Comparison of ENCODE assay signal across 8 mouse cellular contexts in the genomic region with DNA sequence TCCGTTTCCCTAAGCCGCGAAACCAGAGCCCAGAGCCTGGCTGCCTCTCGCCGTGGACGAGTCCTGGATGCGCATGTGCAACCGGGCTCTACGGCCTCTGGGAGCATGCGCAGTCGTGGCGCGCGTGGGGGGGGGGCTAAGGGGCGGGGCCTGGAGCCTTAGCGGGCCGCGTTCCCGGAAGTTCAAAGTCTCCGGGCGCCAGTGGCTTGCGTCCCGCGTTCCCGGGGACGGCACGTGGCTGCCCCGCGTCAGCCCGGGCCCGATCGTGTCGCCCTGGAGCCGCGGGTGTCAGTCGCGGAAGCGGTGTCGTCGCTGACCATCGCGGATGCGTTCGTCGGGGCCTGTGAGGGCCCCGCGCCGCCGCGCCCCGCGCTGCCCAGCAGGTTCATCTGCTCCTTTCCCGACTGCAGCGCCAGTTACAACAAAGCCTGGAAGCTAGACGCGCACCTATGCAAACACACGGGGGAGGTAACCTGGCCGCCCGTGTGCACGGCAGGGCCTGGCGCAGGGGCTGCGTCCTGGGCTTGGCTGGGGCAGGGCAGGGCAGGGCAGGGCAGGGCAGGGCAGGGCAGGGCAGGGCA. TPM values are rescaled to one million over a fixed set of nuclear protein-coding genes. Genes with fewer than 3 reads are reported as not detected.
DNase-seq lines count a peak whose midpoint lies in the region; ATAC-seq lines count a peak whose summit lies in the region.

Gene Gtf3a, plus strand, starts transcription at position 150 of the 581 bp plus-strand sequence.

- DNase-seq in cerebellum, postnatal 36 days: peak; percentile 77 to 78
- DNase-seq in frontal cortex, postnatal 36 days (ENCODE audit: low spot score in 2 of 2): peak; percentile 64 to 67
- DNase-seq in hindbrain, embryonic 14.5 days (ENCODE audit: low spot score): peak; percentile 95
- peak; percentile 68 to 74 for DNase-seq in left cerebral cortex, adult 18-20 months (ENCODE audit: low spot score in 2 of 2)
- DNase-seq in retina, postnatal 7 days (ENCODE audit: low read depth, low spot score): peak; percentile 91
- DNase-seq in urinary bladder, adult 2 months (ENCODE audit: low spot score): peak; percentile 64

- H3K4me3 ChIP-seq in hindbrain, embryonic 14.5 days (replicated peaks; ENCODE audit: low read length): peak within 1 kb of the TSS; percentile 51
- H3K4me3 ChIP-seq in macrophage (ENCODE audit: inconsistent target): peak within 1 kb of the TSS; percentile 49

- peaks cover 8% of the 10 kb centered on the region for H3K4me1 ChIP-seq in hindbrain, embryonic 14.5 days (replicated peaks; ENCODE audit: control insufficient read depth, insufficient read depth, low read length)

- H3K9me3 ChIP-seq in hindbrain, embryonic 14.5 days (ENCODE audit: control insufficient read depth, low read length): no peaks in the 10 kb centered on the region

- WGBS in hindbrain, embryonic 14.5 days: 0% methylated on average over 58 of the region's 62 CpGs
- under 1% methylated on average over 47 of the region's 62 CpGs for WGBS in macrophage (ENCODE audit: missing documents)

- H3K27me3 ChIP-seq in hindbrain, embryonic 14.5 days (ENCODE audit: control insufficient read depth, insufficient read depth, low read length): no peaks in the 10 kb centered on the region

- peaks cover 21% of the 10 kb centered on the region for H3K79me2 ChIP-seq in macrophage (ENCODE audit: inconsistent target)

- ATAC-seq in activated CD4-positive, CD25-positive, alpha-beta regulatory T cell, adult 4 months: peak; percentile 75
- ATAC-seq in hindbrain, embryonic 14.5 days (ENCODE audit: low FRiP score): peak; percentile 91

- H3K36me3 ChIP-seq in hindbrain, embryonic 14.5 days (replicated peaks; ENCODE audit: control insufficient read depth, insufficient read depth): peaks cover 32% of the 10 kb centered on the region
- peaks cover 25% of the 10 kb centered on the region for H3K36me3 ChIP-seq in macrophage (ENCODE audit: inconsistent target)

- H3K9ac ChIP-seq in hindbrain, embryonic 14.5 days: peak within 1 kb of the TSS; percentile 80

- peak within 1 kb of the TSS; percentile 88 for H3K4me2 ChIP-seq in hindbrain, embryonic 14.5 days (replicated peaks)

- peak within 1 kb of the TSS; percentile 79 for H3K27ac ChIP-seq in hindbrain, embryonic 14.5 days
- H3K27ac ChIP-seq in macrophage: peak within 1 kb of the TSS; percentile 77

RNA-seq across cellular contexts. Expression of gene Gtf3a, which starts in this region (rescaled TPM):
- polyA plus RNA-seq in activated CD4-positive, CD25-positive, alpha-beta regulatory T cell, adult 4 months (2017; shearing (Covaris generic)): 10 to 100 TPM; 35.6 to 46.4 TPM
- polyA plus RNA-seq in hindbrain, embryonic 14.5 days (2014; fragmentation: Nextera tagmentation; extraction: Ambion mirVana): 99.5 and 103 TPM in 2 replicates
- total RNA-seq in left cerebral cortex, adult 18-20 months (2021): 10 to 100 TPM; 24.4 to 25.7 TPM
- 10 to 100 TPM in 15 of 26 experiments, 1 to 10 TPM in 11; 1.8 to 32.7 (median 12.6) TPM for total RNA-seq in macrophage (2018; cell fraction: chromatin; rRNA removed)
- 10 to 100 TPM; 24.5 to 49.1 (median 35.6) TPM for total RNA-seq in macrophage (2018; cell fraction: cytosol; rRNA removed)
- 10 to 100 TPM in 17 of 26 experiments, 1 to 10 TPM in 9; 5.5 to 37.0 (median 11.6) TPM for total RNA-seq in macrophage (2018; cell fraction: nucleus; rRNA removed)
- polyA plus RNA-seq in macrophage (2018): 33.8 to 46.2 TPM (median 44.9 TPM) in 3 replicates
- polyA plus RNA-seq in urinary bladder, adult 2 months (2012; rRNA removed): 55.9 and 60.5 TPM in 2 replicates

Comparison
In these comparisons a context has a peak if more than half of its experiments do, and no peak if none do; other contexts are left out.
1. Peak in every context shown above with its lines: DNase-seq, ATAC-seq, H3K4me3 ChIP-seq and H3K27ac ChIP-seq.